Mouse (Mus musculus): ENCODE measurements around the gene Dct. TPM values are rescaled to one million over a fixed set of nuclear protein-coding genes. Genes with fewer than 3 reads are reported as not detected.

The Dct gene
- total RNA-seq (2017), result 0.20 TPM in 1 of 2 replicates, not detected in the other

GRCm38 (mm10) chr14:118051975-118052630 is at the start of gene Dct:
Dct (minus strand) TSS chr14:118052244.
- no peak for ATAC-seq (replicated peaks in 1 of 2; ENCODE audit: insufficient read depth in 1 of 2, low FRiP score in 2 of 2, low TSS enrichment in 1 of 2, low read depth in 1 of 2, poor library complexity in 2 of 2, severe bottlenecking in 2 of 2)

- ATAC-seq (replicated peaks in 1 of 2; ENCODE audit: insufficient read depth in 1 of 2, low FRiP score in 2 of 2, low TSS enrichment in 1 of 2, low read depth in 1 of 2, poor library complexity in 2 of 2, severe bottlenecking in 2 of 2), result peak; percentile 46 to 71; a peak in 2 of 4 replicates
Observed at GRCm38 (mm10) chr14:118101227-118101990, 49.4 kb upstream of the Dct start.

- peak; percentile 80 to 82; a peak in 3 of 4 replicates for ATAC-seq (replicated peaks in 1 of 2; ENCODE audit: insufficient read depth in 1 of 2, low FRiP score in 2 of 2, low TSS enrichment in 1 of 2, low read depth in 1 of 2, poor library complexity in 2 of 2, severe bottlenecking in 2 of 2)
Observed at GRCm38 (mm10) chr14:118098265-118098664, 46.2 kb upstream of the Dct start.

GRCm38 (mm10) chr14:118089806-118090392 is 37.9 kb upstream of the Dct start:
- peak; percentile 38 to 44; a peak in 3 of 4 replicates for ATAC-seq (replicated peaks in 1 of 2; ENCODE audit: insufficient read depth in 1 of 2, low FRiP score in 2 of 2, low TSS enrichment in 1 of 2, low read depth in 1 of 2, poor library complexity in 2 of 2, severe bottlenecking in 2 of 2)

GRCm38 (mm10) chr14:118089215-118089805 is 37.3 kb upstream of the Dct start:
- peak; percentile 71 to 81 for ATAC-seq (replicated peaks in 1 of 2; ENCODE audit: insufficient read depth in 1 of 2, low FRiP score in 2 of 2, low TSS enrichment in 1 of 2, low read depth in 1 of 2, poor library complexity in 2 of 2, severe bottlenecking in 2 of 2)

GRCm38 (mm10) chr14:118088437-118089207 is 36.6 kb upstream of the Dct start:
- peak; percentile 68 to 79 for ATAC-seq (replicated peaks in 1 of 2; ENCODE audit: insufficient read depth in 1 of 2, low FRiP score in 2 of 2, low TSS enrichment in 1 of 2, low read depth in 1 of 2, poor library complexity in 2 of 2, severe bottlenecking in 2 of 2)

- ATAC-seq (replicated peaks in 1 of 2; ENCODE audit: insufficient read depth in 1 of 2, low FRiP score in 2 of 2, low TSS enrichment in 1 of 2, low read depth in 1 of 2, poor library complexity in 2 of 2, severe bottlenecking in 2 of 2), result no peak
Observed at GRCm38 (mm10) chr14:118086271-118087035, 34.4 kb upstream of the Dct start.

GRCm38 (mm10) chr14:118083851-118084250 is 31.8 kb upstream of the Dct start:
- no peak for ATAC-seq (replicated peaks in 1 of 2; ENCODE audit: insufficient read depth in 1 of 2, low FRiP score in 2 of 2, low TSS enrichment in 1 of 2, low read depth in 1 of 2, poor library complexity in 2 of 2, severe bottlenecking in 2 of 2)

- no peak for ATAC-seq (replicated peaks in 1 of 2; ENCODE audit: insufficient read depth in 1 of 2, low FRiP score in 2 of 2, low TSS enrichment in 1 of 2, low read depth in 1 of 2, poor library complexity in 2 of 2, severe bottlenecking in 2 of 2)
Observed at GRCm38 (mm10) chr14:118080606-118081005, 28.6 kb upstream of the Dct start.

GRCm38 (mm10) chr14:118070100-118070499 is 18.1 kb upstream of the Dct start:
- ATAC-seq (replicated peaks in 1 of 2; ENCODE audit: insufficient read depth in 1 of 2, low FRiP score in 2 of 2, low TSS enrichment in 1 of 2, low read depth in 1 of 2, poor library complexity in 2 of 2, severe bottlenecking in 2 of 2), result peak; percentile 81 to 84

- peak; percentile 5 to 37; a peak in 2 of 4 replicates for ATAC-seq (replicated peaks in 1 of 2; ENCODE audit: insufficient read depth in 1 of 2, low FRiP score in 2 of 2, low TSS enrichment in 1 of 2, low read depth in 1 of 2, poor library complexity in 2 of 2, severe bottlenecking in 2 of 2)
Observed at GRCm38 (mm10) chr14:118069439-118070079, 17.5 kb upstream of the Dct start.

GRCm38 (mm10) chr14:118061766-118062432 is 9.9 kb upstream of the Dct start:
- ATAC-seq (replicated peaks in 1 of 2; ENCODE audit: insufficient read depth in 1 of 2, low FRiP score in 2 of 2, low TSS enrichment in 1 of 2, low read depth in 1 of 2, poor library complexity in 2 of 2, severe bottlenecking in 2 of 2), result no peak

- no peak for ATAC-seq (replicated peaks in 1 of 2; ENCODE audit: insufficient read depth in 1 of 2, low FRiP score in 2 of 2, low TSS enrichment in 1 of 2, low read depth in 1 of 2, poor library complexity in 2 of 2, severe bottlenecking in 2 of 2)
Observed at GRCm38 (mm10) chr14:118058581-118058886, 6.5 kb upstream of the Dct start.

GRCm38 (mm10) chr14:118057696-118058580 is 5.9 kb upstream of the Dct start:
- ATAC-seq (replicated peaks in 1 of 2; ENCODE audit: insufficient read depth in 1 of 2, low FRiP score in 2 of 2, low TSS enrichment in 1 of 2, low read depth in 1 of 2, poor library complexity in 2 of 2, severe bottlenecking in 2 of 2), result no peak

- ATAC-seq (replicated peaks in 1 of 2; ENCODE audit: insufficient read depth in 1 of 2, low FRiP score in 2 of 2, low TSS enrichment in 1 of 2, low read depth in 1 of 2, poor library complexity in 2 of 2, severe bottlenecking in 2 of 2), result no peak
Observed at GRCm38 (mm10) chr14:118052770-118053169, 726 bp upstream of the Dct start.

Measured in hematopoietic stem cell, adult 5-6 weeks (primary cell).